Mouse (Mus musculus) intestine, postnatal 0 days (tissue): Measurements from ENCODE around the gene Foxj1. TPM values are rescaled to one million over a fixed set of nuclear protein-coding genes. Genes with fewer than 3 reads are reported as not detected.
A peak's percentile ranks its signal among the peaks of the same experiment; 100 is the strongest.

Source experiments
- ATAC-seq: fragments of 200-750 bp; cut with Nextera tagmentation; 2 replicates; pipeline ENCODE4 v1.8.0; 2017; ENCODE audit warnings: mild to moderate bottlenecking, moderate TSS enrichment, moderate library complexity
- H3K27ac ChIP-seq: fragments of 300-500 bp; sonication (generic); 2 replicates; pipeline ENCODE4 v1.5.1; 2014; ENCODE audit warnings: mild to moderate bottlenecking, low read depth, low read length, moderate library complexity
- H3K27me3 ChIP-seq: fragments of 300-500 bp; sonication (generic); replicated peaks from 2 replicates; pipeline ENCODE4 v1.6.1; 2014; ENCODE audit warnings: low read length, mixed read lengths; ENCODE audit not compliant: control insufficient read depth, insufficient read depth
- H3K36me3 ChIP-seq: fragments of 300-500 bp; sonication (generic); 2 replicates; pipeline ENCODE4 v1.6.1; 2014; ENCODE audit warnings: mild to moderate bottlenecking, moderate library complexity; ENCODE audit not compliant: control insufficient read depth, insufficient read depth
- H3K4me1 ChIP-seq: fragments of 300-500 bp; sonication (generic); replicated peaks from 2 replicates; pipeline ENCODE4 v1.6.1; 2014; ENCODE audit warnings: antibody characterized with exemption, low read length, mixed read lengths; ENCODE audit not compliant: control insufficient read depth, insufficient read depth
- H3K4me2 ChIP-seq: fragments of 300-500 bp; sonication (generic); replicated peaks from 2 replicates; pipeline ENCODE4 v1.6.1; 2014; ENCODE audit warnings: low read depth, mild to moderate bottlenecking, moderate library complexity
- H3K4me3 ChIP-seq: fragments of 300-500 bp; sonication (generic); 2 replicates; pipeline ENCODE4 v1.5.1; 2014; ENCODE audit warnings: low read depth, low read length
- H3K9ac ChIP-seq: fragments of 300-500 bp; sonication (generic); 2 replicates; pipeline ENCODE4 v1.6.1; 2014; ENCODE audit warnings: mild to moderate bottlenecking, low read depth, low read length
- H3K9me3 ChIP-seq: fragments of 300-500 bp; sonication (generic); 2 replicates; pipeline ENCODE4 v1.6.1; 2016; ENCODE audit warnings: mixed run types; ENCODE audit not compliant: control insufficient read depth
- CTCF ChIP-seq: sonication (generic); IDR thresholded peaks from 2 replicates; pipeline ENCODE4 v1.5.1; 2016; ENCODE audit warnings: low read depth, mild to moderate bottlenecking, control low read depth, antibody characterized with exemption, moderate library complexity
- WGBS: fragments of 180-500 bp; shearing (Covaris S2); extraction: QIAGEN DNeasy Blood & Tissue Kit; methylation state at CpG from one replicate; pipeline ENCODE4 v1.1.7; 2014; 5-methylcytosine and 5-hydroxymethylcytosine counted together
- polyA plus RNA-seq: library from polyadenylated mRNA; unstranded; fragments of >200 nt; fragmentation: Nextera tagmentation; extraction: Ambion mirVana; gene quantifications from 2 replicates; pipeline ENCODE4 v1.2.1, GENCODE M21; 2015

Foxj1 gene
- polyA plus RNA-seq, 1 experiment from 2014 or later: 0.09 TPM

GRCm38 (mm10) chr11:116337000-116337399, 1.8 kb upstream of the Foxj1 start:
- H3K9me3 ChIP-seq: no peaks in the 10 kb centered on the region
- H3K36me3 ChIP-seq: peaks cover 10% of the 10 kb centered on the region; the same call in 1 of the 2 replicates
- peaks cover 8% of the 10 kb centered on the region; the same call in 1 of the 2 replicates for H3K4me1 ChIP-seq
- H3K27ac ChIP-seq: no peak overlapping the region
- H3K27me3 ChIP-seq: peaks cover 16% of the 10 kb centered on the region
- H3K9ac ChIP-seq: no peak overlapping the region
- H3K4me2 ChIP-seq: no peak overlapping the region
- H3K4me3 ChIP-seq: no peak overlapping the region
- TF ChIP-seq CTCF: no peak
- ATAC-seq: no peak
- WGBS: 52% methylated on average over 12 of the region's 12 CpGs

- H3K27ac ChIP-seq: no peak overlapping the region
- H3K9ac ChIP-seq: no peak overlapping the region
- H3K4me3 ChIP-seq: no peak overlapping the region
- no peak for ATAC-seq
- 91% methylated on average over 4 of the region's 4 CpGs for WGBS
- H3K4me2 ChIP-seq: no peak overlapping the region; the same call in 1 of the 2 replicates
- peaks cover 16% of the 10 kb centered on the region for H3K27me3 ChIP-seq
- H3K4me1 ChIP-seq: peaks cover 8% of the 10 kb centered on the region; the same call in 1 of the 2 replicates
- peaks cover 10% of the 10 kb centered on the region; the same call in 1 of the 2 replicates for H3K36me3 ChIP-seq
- TF ChIP-seq CTCF: no peak
- no peaks in the 10 kb centered on the region for H3K9me3 ChIP-seq
Measured at GRCm38 (mm10) chr11:116336393-116336792, 1.2 kb upstream of the Foxj1 start.

DNA sequence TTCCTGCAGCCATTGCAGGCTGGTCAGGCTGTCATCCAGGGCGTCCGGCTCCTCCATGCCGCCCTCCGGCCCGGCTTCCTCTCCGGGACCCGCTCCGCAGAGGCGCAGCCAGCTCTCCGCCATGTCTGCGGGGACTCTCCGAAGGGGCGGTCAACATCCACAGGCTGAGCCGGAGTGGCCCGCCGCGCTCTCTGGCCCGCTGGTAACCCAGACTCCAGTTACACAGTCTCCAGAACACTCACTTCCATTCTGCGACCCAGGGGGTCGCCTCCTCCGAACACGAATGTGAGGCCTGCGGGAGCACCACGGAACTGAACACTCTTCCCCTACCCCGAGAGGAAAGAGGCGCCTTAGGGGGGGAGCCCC, 799 bp downstream of the Foxj1 start:
- Histone ChIP-seq H3K4me2 (peak overlapping the region; percentile 100), H3K4me3 (peak overlapping the region; percentile 73), H3K36me3 (peaks cover 5% of the 10 kb centered on the region; the same call in 1 of the 2 replicates), H3K9ac (no peak overlapping the region), H3K27ac (no peak overlapping the region), H3K27me3 (peaks cover 16% of the 10 kb centered on the region), H3K4me1 (peaks cover 8% of the 10 kb centered on the region; the same call in 1 of the 2 replicates), H3K9me3 (no peaks in the 10 kb centered on the region)
- 11% methylated on average over 26 of the region's 26 CpGs for WGBS
- TF ChIP-seq CTCF: no peak
- ATAC-seq: no peak

- Histone ChIP-seq H3K9ac (no peak overlapping the region), H3K4me3 (peak overlapping the region; percentile 73), H3K27me3 (peaks cover 16% of the 10 kb centered on the region), H3K27ac (no peak overlapping the region), H3K9me3 (no peaks in the 10 kb centered on the region), H3K36me3 (peaks cover 5% of the 10 kb centered on the region; the same call in 1 of the 2 replicates), H3K4me1 (peaks cover 8% of the 10 kb centered on the region; the same call in 1 of the 2 replicates), H3K4me2 (peak overlapping the region; percentile 100)
- TF ChIP-seq CTCF: no peak
- no peak for ATAC-seq
- WGBS: 24% methylated on average over 31 of the region's 31 CpGs
Measured at GRCm38 (mm10) chr11:116333526-116334416, 1.4 kb downstream of the Foxj1 start.

DNA sequence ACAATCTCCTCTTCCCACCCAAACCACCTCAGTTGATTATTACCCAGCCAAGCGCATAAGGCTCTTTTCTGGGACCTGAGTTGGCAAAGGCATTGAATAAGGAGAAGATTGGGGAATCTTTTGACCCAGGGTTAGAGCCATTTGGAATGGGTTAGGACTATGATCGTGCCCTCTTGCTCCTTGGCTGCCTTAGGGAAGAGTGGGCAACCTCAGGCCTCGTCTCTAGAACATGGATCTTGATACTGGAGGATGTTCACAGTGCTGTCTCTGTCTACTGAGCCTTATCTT, 2.3 kb downstream of the Foxj1 start:
- H3K27me3 ChIP-seq: peaks cover 16% of the 10 kb centered on the region
- WGBS: 54% methylated on average over 3 of the region's 3 CpGs
- H3K9ac ChIP-seq: no peak overlapping the region
- no peaks in the 10 kb centered on the region for H3K36me3 ChIP-seq
- no peak overlapping the region for H3K4me3 ChIP-seq
- no peaks in the 10 kb centered on the region for H3K9me3 ChIP-seq
- ATAC-seq: no peak
- no peak overlapping the region for H3K4me2 ChIP-seq
- no peak for TF ChIP-seq CTCF
- H3K27ac ChIP-seq: no peak overlapping the region
- H3K4me1 ChIP-seq: peaks cover 8% of the 10 kb centered on the region; the same call in 1 of the 2 replicates

DNA sequence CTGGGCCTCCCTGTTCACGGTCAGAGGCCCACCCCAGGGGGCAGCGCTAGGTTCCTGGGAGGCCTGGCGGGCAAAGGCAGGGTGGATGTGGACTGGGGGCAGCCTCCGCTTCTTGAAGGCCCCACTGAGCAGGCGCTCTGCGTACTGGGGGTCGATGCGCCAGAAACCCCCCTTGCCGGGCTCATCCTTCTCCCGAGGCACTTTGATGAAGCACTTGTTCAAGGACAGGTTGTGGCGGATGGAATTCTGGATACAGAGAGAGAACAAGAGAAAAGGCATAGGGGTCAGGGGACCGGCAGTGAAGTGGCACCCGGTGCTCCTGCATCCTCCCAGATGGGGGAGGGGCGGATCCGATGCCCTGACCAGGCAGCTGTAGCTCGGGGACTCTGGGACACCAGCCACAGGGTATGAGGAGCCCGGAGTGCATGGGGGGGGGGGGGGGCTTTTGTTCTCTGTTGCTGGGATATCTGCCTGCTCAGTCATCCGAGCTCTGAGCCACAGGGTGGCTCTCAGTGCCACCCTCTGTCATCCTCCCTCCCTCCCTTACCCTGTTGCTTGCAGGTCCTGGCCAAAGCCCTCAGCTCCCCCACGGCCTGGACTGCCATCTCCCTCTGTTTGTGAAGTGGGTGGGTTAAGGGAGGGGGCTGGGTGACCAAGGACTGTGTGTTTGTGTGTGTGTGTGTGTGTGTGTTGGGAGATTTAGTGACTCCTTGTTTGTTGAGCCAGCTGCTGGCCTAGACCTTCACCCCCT, 2.8 kb downstream of the Foxj1 start:
- H3K4me2 ChIP-seq: no peak overlapping the region
- H3K36me3 ChIP-seq: no peaks in the 10 kb centered on the region
- no peak overlapping the region for H3K27ac ChIP-seq
- peaks cover 16% of the 10 kb centered on the region for H3K27me3 ChIP-seq
- H3K9me3 ChIP-seq: no peaks in the 10 kb centered on the region
- WGBS: 40% methylated on average over 19 of the region's 19 CpGs
- no peak overlapping the region for H3K4me3 ChIP-seq
- H3K4me1 ChIP-seq: peaks cover 8% of the 10 kb centered on the region; the same call in 1 of the 2 replicates
- no peak for ATAC-seq
- no peak overlapping the region for H3K9ac ChIP-seq
- no peak for TF ChIP-seq CTCF
